Mouse (Mus musculus): ENCODE results near the gene Tspan17.

GRCm38 (mm10) chr13:54827992-54828391 lies 38.8 kb downstream of the Tspan17 start:
- TF ChIP-seq POLR2A (IDR thresholded peaks at IDR 0.05; ENCODE audit: borderline replicate concordance, insufficient read depth, low read length) = no peak
- no peak for TF ChIP-seq CTCF (IDR thresholded peaks at IDR 0.05; ENCODE audit: borderline replicate concordance, insufficient read depth, low read depth, low read length)

All from cerebellum, adult 2 months (tissue).